Mouse (Mus musculus) C2C12 (cell line): Measurements from ENCODE around the gene Chia1. TPM values are rescaled to one million over a fixed set of nuclear protein-coding genes. Genes with fewer than 3 reads are reported as not detected.
"Not testable (repeated sequence)": the region's sequence is repeated elsewhere in the genome, so short reads cannot be mapped to it uniquely, and the experiment has no call there.

ENCODE experiments used
- H3K27me3 ChIP-seq: one replicate; pipeline ENCODE4 v1.6.1; 2011; ENCODE audit not compliant: control insufficient read depth, insufficient read depth, insufficient read length
- H3K36me3 ChIP-seq: one replicate; pipeline ENCODE4 v1.6.1; 2011; ENCODE audit not compliant: control insufficient read depth, insufficient read depth
- H3K4me3 ChIP-seq: one replicate; pipeline ENCODE4 v1.5.1; 2011; ENCODE audit warnings: mild to moderate bottlenecking, control low read depth; ENCODE audit not compliant: poor library complexity, insufficient read depth, severe bottlenecking
- H3K79me2 ChIP-seq: one replicate; pipeline ENCODE4 v1.6.1; 2011; ENCODE audit not compliant: control insufficient read depth, insufficient read depth
- H3K79me3 ChIP-seq: one replicate; pipeline ENCODE4 v1.6.1; 2011; ENCODE audit warnings: low read depth, control low read depth
- H3ac ChIP-seq: one replicate; pipeline ENCODE3; 2011; ENCODE audit warnings: low read depth; ENCODE audit not compliant: control insufficient read depth, insufficient read length
- CEBPB ChIP-seq: IDR thresholded peaks from one replicate; pipeline ENCODE4 v1.6.1; 2011; ENCODE audit warnings: low read depth, mild to moderate bottlenecking, control low read depth, moderate library complexity
- CTCF ChIP-seq: IDR thresholded peaks from one replicate; pipeline ENCODE4 v1.5.1; 2011; ENCODE audit not compliant: control insufficient read depth, insufficient read depth, insufficient read length
- FOSL1 ChIP-seq: IDR thresholded peaks from one replicate; pipeline ENCODE4 v1.8.0; 2011; ENCODE audit warnings: mild to moderate bottlenecking, low read length; ENCODE audit not compliant: poor library complexity, insufficient read depth, severe bottlenecking
- MAX ChIP-seq: IDR thresholded peaks from one replicate; pipeline ENCODE4 v1.6.1; 2011; ENCODE audit warnings: mild to moderate bottlenecking, control low read depth
- MYOD1 ChIP-seq: IDR thresholded peaks from one replicate; pipeline ENCODE4 v1.6.1; 2011; ENCODE audit warnings: low read depth; ENCODE audit not compliant: control insufficient read depth, insufficient read length
- MYOG ChIP-seq: IDR thresholded peaks from one replicate; pipeline ENCODE4 v1.6.1; 2011; ENCODE audit not compliant: control insufficient read depth, insufficient read length; ENCODE audit errors: extremely low read depth
- USF1 ChIP-seq: IDR thresholded peaks from one replicate; pipeline ENCODE4 v1.6.1; 2011; ENCODE audit warnings: low read depth, mild to moderate bottlenecking, control low read depth, moderate library complexity
- long read RNA-seq, 2 experiments: library from polyadenylated mRNA; unstranded; transcript quantifications; one replicate each; pipeline ENCODE4 v2.0.0; 2019 to 2020
- polyA plus RNA-seq: library from polyadenylated mRNA; unstranded; fragments of >200 nt; fragmentation: generic; extraction: Trizol; gene quantifications from one replicate; pipeline ENCODE4 v1.2.1, GENCODE M21; 2012; ENCODE audit warnings: missing spikeins

The Chia1 gene
- not detected for polyA plus RNA-seq
- long read RNA-seq, experiment 1 = 0 reads
- long read RNA-seq, experiment 2 = 0 reads

DNA sequence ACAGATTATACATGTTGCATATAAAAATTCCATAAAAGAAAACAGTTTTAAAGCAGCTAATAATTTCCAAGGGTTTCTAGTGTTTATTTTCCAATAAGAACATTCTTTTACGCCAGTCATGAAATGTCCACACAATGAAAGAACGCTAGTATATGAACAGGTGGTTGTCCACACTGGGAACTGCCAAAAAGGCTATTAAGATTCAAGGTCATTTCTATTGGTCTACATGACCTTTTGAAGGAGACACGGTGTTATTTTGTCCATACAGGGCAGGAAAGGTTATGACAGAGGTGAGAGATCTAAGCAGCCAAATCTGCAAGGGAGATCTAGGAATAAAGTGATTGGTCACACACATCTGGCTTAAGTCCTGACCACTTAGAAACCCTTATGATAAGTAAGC lies at the start of gene Chia1:
Chia1 (plus strand) TSS at position 301 of the 400 bp plus-strand sequence.
- Histone ChIP-seq H3K79me2 (no peaks in the 10 kb centered on the region), H3ac (no peak within 1 kb of the TSS), H3K4me3 (no peak within 1 kb of the TSS), H3K79me3 (no peaks in the 10 kb centered on the region), H3K36me3 (no peaks in the 10 kb centered on the region), H3K27me3 (no peaks in the 10 kb centered on the region)
- TF ChIP-seq MYOD1 (no peak), MYOG (no peak), CTCF (no peak), MAX (no peak), USF1 (no peak), CEBPB (no peak), FOSL1 (no peak)

DNA sequence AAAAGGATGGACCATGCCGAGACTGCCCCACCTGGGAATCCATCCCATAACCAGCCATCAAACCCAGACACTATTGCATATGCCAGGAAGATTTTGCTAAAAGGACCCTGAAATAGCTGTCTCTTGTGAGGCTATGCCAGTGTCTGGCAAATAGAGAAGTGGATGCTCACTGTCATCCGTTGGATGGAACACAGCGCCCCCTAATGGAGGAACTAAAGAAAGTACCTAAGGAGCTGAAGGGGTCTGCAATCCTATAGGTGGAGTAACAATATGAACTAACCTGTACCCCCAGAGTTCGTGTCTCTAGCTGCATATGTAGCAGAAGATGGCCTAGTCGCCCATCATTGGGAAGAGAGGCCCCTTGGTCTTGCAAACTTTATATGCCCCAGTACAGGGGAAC lies 45.3 kb upstream of the Chia1 start:
- H3K36me3 ChIP-seq, H3K27me3 ChIP-seq: not testable (repeated sequence)

DNA sequence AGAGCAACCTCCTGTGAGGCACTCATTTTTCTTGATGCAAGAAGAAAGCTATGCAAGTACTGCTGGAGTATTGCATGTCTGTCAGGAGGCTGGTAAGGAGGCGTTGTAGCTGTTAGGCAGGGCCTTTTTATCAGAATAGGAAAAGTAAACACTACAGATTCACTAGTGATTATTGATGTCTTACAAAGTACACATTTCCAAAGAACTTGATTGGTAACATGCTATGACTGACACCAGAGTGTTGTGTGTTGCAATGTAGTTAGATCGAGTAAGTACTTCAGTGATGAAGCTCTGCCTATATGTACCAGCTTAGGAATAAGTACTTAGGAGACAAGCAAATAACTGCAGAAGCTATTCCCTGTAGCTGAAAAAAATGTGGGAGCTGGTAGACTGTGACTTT lies 42.0 kb upstream of the Chia1 start:
- Histone ChIP-seq H3K36me3 (no peaks in the 10 kb centered on the region), H3K79me2 (no peaks in the 10 kb centered on the region), H3K79me3 (no peaks in the 10 kb centered on the region), H3K4me3 (no peak overlapping the region), H3K27me3 (no peaks in the 10 kb centered on the region), H3ac (no peak overlapping the region)
- TF ChIP-seq MAX (no peak), FOSL1 (no peak), MYOD1 (no peak)

More for the DNA sequence above, 45.3 kb upstream of the Chia1 start:
- not testable (repeated sequence) for H3K79me2 ChIP-seq, H3K4me3 ChIP-seq, H3ac ChIP-seq, H3K79me3 ChIP-seq

DNA sequence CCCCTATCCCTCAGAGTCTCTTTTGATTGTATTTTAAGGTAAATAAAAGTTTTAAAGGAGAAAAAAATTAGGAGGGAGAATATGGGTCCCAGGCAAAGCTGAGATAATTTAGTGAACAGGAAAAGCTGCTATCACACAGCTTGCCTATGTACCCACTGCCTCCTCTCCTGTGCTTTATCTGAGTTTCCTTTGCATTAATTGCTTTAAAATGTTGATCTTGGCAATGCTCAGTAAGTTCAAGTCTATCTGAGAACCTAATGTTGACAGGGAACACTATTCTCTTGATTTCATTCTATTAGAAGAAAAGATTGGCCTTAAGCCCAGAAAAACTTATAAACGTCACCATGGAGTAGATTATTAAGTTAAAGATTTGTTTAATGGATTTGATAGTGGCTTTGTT lies 38.2 kb upstream of the Chia1 start:
- Histone ChIP-seq H3ac (no peak overlapping the region), H3K36me3 (no peaks in the 10 kb centered on the region), H3K79me2 (no peaks in the 10 kb centered on the region), H3K79me3 (no peaks in the 10 kb centered on the region), H3K4me3 (no peak overlapping the region), H3K27me3 (no peaks in the 10 kb centered on the region)
- TF ChIP-seq MYOD1 = no peak
- TF ChIP-seq CTCF = no peak
- TF ChIP-seq CEBPB = no peak
- no peak for TF ChIP-seq MYOG
- no peak for TF ChIP-seq MAX
- no peak for TF ChIP-seq FOSL1
- no peak for TF ChIP-seq USF1

DNA sequence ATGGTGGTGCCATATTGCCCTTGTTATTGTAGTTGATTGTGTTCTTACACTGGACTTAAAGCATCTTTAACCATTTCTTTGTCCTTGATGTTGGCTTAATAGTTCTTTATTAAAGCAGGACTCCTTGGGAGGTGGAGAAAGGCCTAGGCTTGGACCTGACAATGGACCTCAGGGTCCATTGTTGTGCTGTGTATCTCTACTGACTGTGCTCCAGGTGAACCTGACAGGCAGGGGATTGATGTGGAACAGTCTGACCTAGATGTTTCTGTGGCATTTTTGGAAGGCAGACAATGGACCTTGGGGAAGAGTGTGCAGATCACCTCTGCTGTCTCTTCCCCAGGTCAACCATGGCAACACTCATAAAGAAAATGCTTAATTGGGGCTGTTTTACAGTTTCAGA lies 14.0 kb downstream of the Chia1 start:
- H3K79me2 ChIP-seq = no peaks in the 10 kb centered on the region
- no peaks in the 10 kb centered on the region for H3K36me3 ChIP-seq
- no peaks in the 10 kb centered on the region for H3K27me3 ChIP-seq
- H3K4me3 ChIP-seq = no peak overlapping the region
- H3ac ChIP-seq = no peak overlapping the region
- TF ChIP-seq CEBPB = no peak
- TF ChIP-seq MYOD1 = no peak
- TF ChIP-seq MAX = no peak
- TF ChIP-seq MYOG = no peak
- TF ChIP-seq FOSL1 = no peak
- no peak for TF ChIP-seq CTCF
- no peak for TF ChIP-seq USF1
- H3K79me3 ChIP-seq = no peaks in the 10 kb centered on the region

DNA sequence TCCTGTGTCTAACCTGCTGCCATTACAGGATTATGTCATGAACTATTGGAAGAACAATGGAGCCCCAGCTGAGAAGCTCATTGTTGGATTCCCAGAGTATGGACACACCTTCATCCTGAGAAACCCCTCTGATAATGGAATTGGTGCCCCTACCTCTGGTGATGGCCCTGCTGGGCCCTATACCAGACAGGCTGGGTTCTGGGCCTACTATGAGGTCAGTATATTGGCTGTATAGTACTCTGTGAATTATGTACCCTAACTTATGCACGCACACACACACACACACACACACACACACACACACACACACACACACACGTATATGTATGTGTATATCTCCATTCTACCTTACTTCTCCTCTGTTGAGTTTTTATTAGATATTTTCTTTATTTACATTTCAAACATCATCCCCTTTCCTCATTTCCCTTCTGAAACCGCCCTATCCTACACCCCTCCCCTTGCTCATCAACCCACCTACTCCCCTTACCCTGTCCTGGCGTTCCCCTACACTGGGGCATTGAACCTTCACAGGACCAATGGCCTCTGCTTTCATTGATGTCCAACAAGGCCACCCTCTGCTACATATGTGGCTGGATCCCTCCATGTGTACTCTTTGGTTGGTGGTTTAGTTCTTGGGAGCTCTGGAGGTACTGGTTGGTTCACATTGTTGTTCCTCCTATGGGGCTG lies 15.9 kb downstream of the Chia1 start:
- Histone ChIP-seq H3K79me2 (no peaks in the 10 kb centered on the region), H3K4me3 (no peak overlapping the region), H3K79me3 (no peaks in the 10 kb centered on the region), H3ac (no peak overlapping the region), H3K36me3 (no peaks in the 10 kb centered on the region), H3K27me3 (no peaks in the 10 kb centered on the region)
- TF ChIP-seq CEBPB = no peak
- TF ChIP-seq MYOD1 = no peak
- no peak for TF ChIP-seq FOSL1
- TF ChIP-seq USF1 = no peak
- TF ChIP-seq CTCF = no peak
- TF ChIP-seq MYOG = no peak
- TF ChIP-seq MAX = no peak
